Mouse (Mus musculus) erythroblast, embryonic 14.5 days (primary cell): Measurements from ENCODE around the gene Gabbr1.

Experiments used
- GATA1 ChIP-seq: IDR thresholded peaks from 2 replicates; pipeline ENCODE4 v1.6.1; 2012; ENCODE audit warnings: low read length, inconsistent platforms, mixed read lengths
- TAL1 ChIP-seq: IDR thresholded peaks from 3 replicates; pipeline ENCODE4 v1.6.1; 2012; ENCODE audit warnings: low read length, inconsistent platforms, mixed read lengths

GRCm38 (mm10) chr17:36997033-36997735, 48.6 kb upstream of the Gabbr1 start:
- TF ChIP-seq TAL1 (no peak), GATA1 (no peak)
